Comparison of ENCODE assay signal across 15 mouse cellular contexts in genomic region chrX:38313626-38314210, GRCm38 (mm10). TPM values are rescaled to one million over a fixed set of nuclear protein-coding genes. Genes with fewer than 3 reads are reported as not detected.
DNase-seq lines count a peak whose midpoint lies in the region; ATAC-seq lines count a peak whose summit lies in the region.
"Had no signal": no experiment of that assay in that cellular context is flagged by ENCODE, and none has a peak within 500 bp of the region (broad histone marks: within the 10 kb centered on the region; RNA-seq: fewer than 3 reads in every experiment).

No protein-coding gene starts in this region.

- no peaks in the 10 kb centered on the region for H3K36me3 ChIP-seq in forebrain, embryonic 15.5 days
- H3K36me3 ChIP-seq in midbrain, embryonic 13.5 days = no peaks in the 10 kb centered on the region
- H3K36me3 ChIP-seq: kidney, embryonic 15.5 days had no signal

- H3K4me1 ChIP-seq in forebrain, embryonic 15.5 days = no peaks in the 10 kb centered on the region
- peaks cover 13% of the 10 kb centered on the region for H3K4me1 ChIP-seq in midbrain, embryonic 13.5 days (replicated peaks)
- H3K4me1 ChIP-seq: kidney, embryonic 15.5 days had no signal

- no peaks in the 10 kb centered on the region for H3K27me3 ChIP-seq in forebrain, embryonic 15.5 days
- no peaks in the 10 kb centered on the region for H3K27me3 ChIP-seq in midbrain, embryonic 13.5 days
- H3K27me3 ChIP-seq: kidney, embryonic 15.5 days had no signal

- H3K4me2 ChIP-seq in forebrain, embryonic 15.5 days (replicated peaks) = no peak overlapping the region
- no peak overlapping the region for H3K4me2 ChIP-seq in midbrain, embryonic 13.5 days (replicated peaks)
- H3K4me2 ChIP-seq: kidney, embryonic 15.5 days; lung, embryonic 14.5 days had no signal

- no peak overlapping the region for H3K4me3 ChIP-seq in forebrain, embryonic 15.5 days
- no peak overlapping the region for H3K4me3 ChIP-seq in midbrain, embryonic 13.5 days (replicated peaks)
- H3K4me3 ChIP-seq: erythroblast, embryonic 14.5 days; kidney, embryonic 15.5 days had no signal

- peak overlapping the region; percentile 56 for H3K27ac ChIP-seq in forebrain, embryonic 15.5 days (replicated peaks)
- peak overlapping the region; percentile 62 for H3K27ac ChIP-seq in midbrain, embryonic 13.5 days
- H3K27ac ChIP-seq: kidney, embryonic 15.5 days had no signal

- 33% methylated on average over 6 of the region's 6 CpGs for WGBS in forebrain, embryonic 15.5 days
- 63% methylated on average over 6 of the region's 6 CpGs for WGBS in midbrain, embryonic 13.5 days

- peak; percentile 47 for DNase-seq in adrenal gland, adult 8-10 months
- no peak for DNase-seq in adrenal gland, adult 18-20 months (ENCODE audit: low spot score in 2 of 2)
- peak; percentile 36 for DNase-seq in adrenal gland, postnatal 14 days
- no peak for DNase-seq in heart, adult 11 months
- no peak for DNase-seq in heart, adult 8-10 months (ENCODE audit: low spot score)
- DNase-seq: cerebellum, adult 11 months; lung, embryonic 14.5 days had no signal

- no peak overlapping the region for H3K9ac ChIP-seq in forebrain, embryonic 15.5 days (replicated peaks)
- H3K9ac ChIP-seq in midbrain, embryonic 13.5 days (replicated peaks) = no peak overlapping the region
- H3K9ac ChIP-seq: kidney, embryonic 15.5 days; lung, embryonic 14.5 days had no signal

- ATAC-seq in forebrain, embryonic 15.5 days (replicated peaks) = peak; percentile 18; the same call in 1 of the 2 replicates
- peak; percentile 51 for ATAC-seq in midbrain, embryonic 13.5 days
- no peak for ATAC-seq in cerebellum, adult (ENCODE audit: insufficient number of reproducible peaks, low FRiP score, low TSS enrichment)

- no peaks in the 10 kb centered on the region for H3K9me3 ChIP-seq in forebrain, embryonic 15.5 days
- H3K9me3 ChIP-seq in midbrain, embryonic 13.5 days = no peaks in the 10 kb centered on the region
- H3K9me3 ChIP-seq: kidney, embryonic 15.5 days had no signal

RNA-seq across cellular contexts. Expression of gene Atp1b4, which starts 2.3 kb away (rescaled TPM):
- total RNA-seq in adrenal gland, adult 8-10 months (2022) = not detected
- not detected for total RNA-seq in adrenal gland, adult 18-20 months (2021)
- not detected in 2 replicates for total RNA-seq in adrenal gland, postnatal 14 days (2021)
- 0.05 TPM in 1 of 2 replicates, not detected in the other for polyA plus RNA-seq in forebrain, embryonic 15.5 days (2015; fragmentation: Nextera tagmentation; extraction: Ambion mirVana)
- not detected in 2 replicates for polyA plus RNA-seq in midbrain, embryonic 13.5 days (2015; fragmentation: Nextera tagmentation; extraction: Ambion mirVana)
- total RNA-seq in heart, adult 8-10 months (2022) = not detected
- total RNA-seq: layer of hippocampus, adult 8-10 months; liver, adult 2 months; megakaryocyte progenitor cell, adult 5-6 weeks had no signal
- polyA plus RNA-seq: erythroblast, embryonic 14.5 days; liver, adult 2 months; lung, embryonic 14.5 days had no signal

Comparison
In these comparisons a context has a peak if more than half of its experiments do, and no peak if none do; other contexts are left out.
1. DNase-seq: peak in adrenal gland, adult 8-10 months (single experiment) and adrenal gland, postnatal 14 days (single experiment); none in adrenal gland, adult 18-20 months (0 of 2), heart, adult 11 months (single experiment) and heart, adult 8-10 months (single experiment).